Comparison of ENCODE assay signal across 26 mouse cellular contexts in the genomic region with DNA sequence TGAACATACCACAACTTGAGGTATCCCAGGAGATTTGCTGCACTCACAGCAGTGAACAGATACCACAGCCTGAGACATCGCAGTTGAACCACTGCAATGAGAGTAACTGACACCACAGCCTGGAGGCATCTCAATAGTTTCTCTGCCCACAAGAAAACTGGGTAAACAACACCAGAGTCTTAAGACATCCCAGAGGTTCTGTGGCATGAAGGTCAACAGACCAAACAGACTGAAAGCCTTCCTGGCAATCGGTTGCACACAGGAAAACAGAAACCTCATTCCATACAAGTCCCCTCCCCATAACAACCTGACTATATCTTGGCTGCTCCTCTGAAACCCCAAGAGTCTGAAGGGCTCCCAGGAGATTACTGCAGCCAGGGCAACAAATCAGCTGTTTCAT. TPM values are rescaled to one million over a fixed set of nuclear protein-coding genes. Genes with fewer than 3 reads are reported as not detected.
DNase-seq lines count a peak whose midpoint lies in the region; ATAC-seq lines count a peak whose summit lies in the region.
"Had no signal": no experiment of that assay in that cellular context is flagged by ENCODE, and none has a peak within 500 bp of the region (broad histone marks: within the 10 kb centered on the region; RNA-seq: fewer than 3 reads in every experiment).

No protein-coding gene starts in this region.

- no peak overlapping the region for H3K4me3 ChIP-seq in midbrain, embryonic 14.5 days (replicated peaks; ENCODE audit: low read depth, low read length)

- H3K36me3 ChIP-seq in midbrain, embryonic 14.5 days (ENCODE audit: control insufficient read depth, insufficient read depth, low read length): no peaks in the 10 kb centered on the region
- H3K36me3 ChIP-seq: G1E had no signal

- H3K27me3 ChIP-seq in midbrain, embryonic 14.5 days (ENCODE audit: control insufficient read depth, insufficient read depth, low read length): no peaks in the 10 kb centered on the region
- H3K27me3 ChIP-seq: CH12.LX, Patski had no signal

- DNase-seq in 3T3-L1 (ENCODE audit: low read depth, low spot score) (peak; percentile 50), 416B (ENCODE audit: low read depth) (peak; percentile 60), adipocyte (ENCODE audit: low spot score) (peak; percentile 64)
- DNase-seq in urinary bladder, postnatal 14 days (ENCODE audit: low spot score): no peak
- no peak for DNase-seq in midbrain, embryonic 14.5 days
- DNase-seq in spleen, adult 12 weeks (ENCODE audit: low spot score): no peak
- DNase-seq: adrenal gland, adult 2 months; adrenal gland, adult 8-10 months; adrenal gland, postnatal 10 days; adrenal gland, postnatal 14 days; adrenal gland, postnatal 25 days; adrenal gland, postnatal 36 days; B cell, adult 2 months; cerebellum, adult 11 months; cerebellum, adult 11-12 months; cerebellum, adult 18-20 months; cerebellum, adult 2 months; cerebellum, adult 8-10 months; cerebellum, adult 9-10 months had no signal

- no peak overlapping the region for H3K27ac ChIP-seq in midbrain, embryonic 14.5 days (replicated peaks; ENCODE audit: low read depth, low read length)

- ATAC-seq in midbrain, embryonic 14.5 days (ENCODE audit: low FRiP score, low TSS enrichment): no peak
- ATAC-seq: activated CD4-positive, CD25-positive, alpha-beta regulatory T cell, adult 4 months; CD4-positive, CD25-positive, alpha-beta regulatory T cell, adult 4 months; Patski had no signal

- no peaks in the 10 kb centered on the region for H3K4me1 ChIP-seq in midbrain, embryonic 14.5 days (ENCODE audit: control insufficient read depth, insufficient read depth, low read length)

- H3K4me2 ChIP-seq in midbrain, embryonic 14.5 days (ENCODE audit: low read length): no peak overlapping the region

- no peak overlapping the region for H3K9ac ChIP-seq in midbrain, embryonic 14.5 days (replicated peaks; ENCODE audit: low read length)

- 80% methylated on average over 2 of the region's 2 CpGs for WGBS in midbrain, embryonic 14.5 days

- H3K9me3 ChIP-seq in midbrain, embryonic 14.5 days (ENCODE audit: control insufficient read depth, low read length): peaks cover 6% of the 10 kb centered on the region; the same call in 1 of the 2 replicates
- H3K9me3 ChIP-seq: G1E had no signal

RNA-seq across cellular contexts. Expression of a gene that starts 22.2 kb away (rescaled TPM):
- polyA plus RNA-seq in midbrain, embryonic 14.5 days (2014; fragmentation: Nextera tagmentation; extraction: Ambion mirVana): not detected in 2 replicates
- polyA plus RNA-seq: activated CD4-positive, CD25-positive, alpha-beta regulatory T cell, adult 4 months; adrenal gland, adult 2 months; brain, embryonic 14.5 days; C2C12; cerebellum, adult 2 months; G1E; Patski had no signal

RNA-seq across cellular contexts. Expression of a gene that starts 26.4 kb away (rescaled TPM):
- polyA plus RNA-seq in midbrain, embryonic 14.5 days (2014; fragmentation: Nextera tagmentation; extraction: Ambion mirVana): not detected in 2 replicates
- polyA plus RNA-seq: activated CD4-positive, CD25-positive, alpha-beta regulatory T cell, adult 4 months; adrenal gland, adult 2 months; brain, embryonic 14.5 days; C2C12; CD4-positive, CD25-positive, alpha-beta regulatory T cell, adult 4 months; cerebellum, adult 2 months; G1E; Patski had no signal

Comparison
In these comparisons a context has a peak if more than half of its experiments do, and no peak if none do; other contexts are left out.
1. DNase-seq: peak in 3T3-L1 (single experiment), 416B (single experiment) and adipocyte (single experiment); none in urinary bladder, postnatal 14 days (single experiment), midbrain, embryonic 14.5 days (single experiment) and spleen, adult 12 weeks (single experiment).